Mouse (Mus musculus) bone marrow macrophage, adult 2 months (primary cell): Measurements from ENCODE around the gene 4931414P19Rik.

Source experiments
- CTCF ChIP-seq: IDR thresholded peaks from 2 replicates; pipeline ENCODE4 v1.5.1; 2012; ENCODE audit warnings: low read depth, mild to moderate bottlenecking, low read length, moderate library complexity
- POLR2A ChIP-seq: IDR thresholded peaks from 2 replicates; pipeline ENCODE4 v1.6.1; 2012; ENCODE audit warnings: mild to moderate bottlenecking, low read depth, low read length, borderline replicate concordance

DNA sequence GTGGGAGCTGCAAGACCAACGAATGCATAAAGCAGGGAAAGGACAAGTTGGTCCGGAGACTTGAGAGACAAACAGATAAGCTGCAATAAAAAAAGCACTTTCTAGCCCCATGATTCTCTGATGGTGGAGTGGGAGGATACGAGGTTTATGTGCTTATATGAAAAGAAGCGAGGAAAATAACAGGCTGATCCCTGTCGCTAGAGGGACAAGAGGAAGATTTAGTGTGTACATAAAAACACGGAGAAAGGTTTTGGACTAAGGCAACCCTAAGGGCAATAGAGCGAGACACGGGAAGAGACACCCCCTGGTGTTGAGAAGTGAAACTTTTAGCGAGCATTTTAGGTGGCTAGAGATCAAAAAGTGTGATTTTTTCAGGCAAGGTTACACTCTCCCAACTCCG lies 27.7 kb downstream of the 4931414P19Rik start:
- TF ChIP-seq CTCF (no peak), POLR2A (no peak)
